Mouse (Mus musculus) lung, adult 18-20 months (tissue): ENCODE data around the gene Has3.
"Not testable (repeated sequence)": the region's sequence is repeated elsewhere in the genome, so short reads cannot be mapped to it uniquely, and the experiment has no call there.

Source experiments
- DNase-seq, 2 experiments: peaks; one replicate each; pipeline ENCODE4 v3.0.0; 2022; ENCODE audit warnings: mixed read lengths in 2 of 2

Has3 gene

GRCm38 (mm10) chr8:106870051-106870450 is at the start of gene Has3:
Gene Has3 (plus strand): TSS chr8:106870242.
- no peak for DNase-seq

- DNase-seq, result no peak
These were observed 49.2 kb upstream of the Has3 start for GRCm38 (mm10) chr8:106820553-106821515.

GRCm38 (mm10) chr8:106828921-106829320 is 41.1 kb upstream of the Has3 start:
- no peak for DNase-seq

- no peak for DNase-seq
These were observed 40.5 kb upstream of the Has3 start for GRCm38 (mm10) chr8:106829526-106830045.

GRCm38 (mm10) chr8:106834899-106835298 is 35.1 kb upstream of the Has3 start:
- no peak for DNase-seq

GRCm38 (mm10) chr8:106836525-106836924 is 33.5 kb upstream of the Has3 start:
- DNase-seq, result peak in 1 of 2 experiments; percentile 13

- no peak for DNase-seq
These were observed 31.2 kb upstream of the Has3 start for GRCm38 (mm10) chr8:106838803-106839202.

GRCm38 (mm10) chr8:106839209-106840001 is 30.6 kb upstream of the Has3 start:
- no peak for DNase-seq

GRCm38 (mm10) chr8:106850034-106850433 is 20.0 kb upstream of the Has3 start:
- no peak for DNase-seq

GRCm38 (mm10) chr8:106854534-106855241 is 15.4 kb upstream of the Has3 start:
- no peak for DNase-seq

- DNase-seq, result no peak
These were observed 14.8 kb upstream of the Has3 start for GRCm38 (mm10) chr8:106855242-106855562.

GRCm38 (mm10) chr8:106862845-106863244 is 7.2 kb upstream of the Has3 start:
- no peak for DNase-seq

- no peak for DNase-seq
These were observed 4.7 kb upstream of the Has3 start for GRCm38 (mm10) chr8:106865354-106865753.

- peak; percentile 61 to 71 for DNase-seq
These were observed 690 bp downstream of the Has3 start for GRCm38 (mm10) chr8:106870537-106871327.

GRCm38 (mm10) chr8:106871328-106871926 is 1.4 kb downstream of the Has3 start:
- DNase-seq, result no peak

- DNase-seq, result peak; percentile 46 to 67
These were observed 1.9 kb downstream of the Has3 start for GRCm38 (mm10) chr8:106871931-106872371.

- no peak for DNase-seq
These were observed 2.5 kb downstream of the Has3 start for GRCm38 (mm10) chr8:106872454-106873034.

- DNase-seq, result peak; percentile 43 to 61
These were observed 10.2 kb downstream of the Has3 start for GRCm38 (mm10) chr8:106880121-106880707.

GRCm38 (mm10) chr8:106884094-106884493 is 14.1 kb downstream of the Has3 start:
- DNase-seq, result not testable (repeated sequence)

GRCm38 (mm10) chr8:106884826-106885400 is 14.9 kb downstream of the Has3 start:
- not testable (repeated sequence) for DNase-seq
